Mouse (Mus musculus): ENCODE measurements at regions not wholly inside any gene's neighbourhood (a gene's known extent, or its start where the extent isn't known, plus 50 kb on each side); places are given as distances from the start of the nearest gene placed in this dataset.
A peak's percentile ranks its signal among the peaks of the same experiment; 100 is the strongest.

GRCm38 (mm10) chr9:84296456-84296855, 371.5 kb downstream of the Bckdhb start:
- no peak for DNase-seq

GRCm38 (mm10) chr9:84304398-84304797, 379.5 kb downstream of the Bckdhb start:
- DNase-seq: no peak

GRCm38 (mm10) chr9:84318811-84319210, 393.9 kb downstream of the Bckdhb start:
- no peak for DNase-seq

- DNase-seq: no peak
These were observed 394.4 kb downstream of the Bckdhb start for GRCm38 (mm10) chr9:84319338-84319737.

- DNase-seq: no peak
These were observed 398.2 kb downstream of the Bckdhb start for GRCm38 (mm10) chr9:84323145-84323544.

GRCm38 (mm10) chr9:84331083-84331602, 406.2 kb downstream of the Bckdhb start:
- DNase-seq: no peak

- peak; percentile 77 for DNase-seq
These were observed 418.6 kb downstream of the Bckdhb start for GRCm38 (mm10) chr9:84343435-84344095.

GRCm38 (mm10) chr9:84350223-84350622, 425.3 kb downstream of the Bckdhb start:
- DNase-seq: no peak

GRCm38 (mm10) chr9:84354409-84354808, 429.5 kb downstream of the Bckdhb start:
- no peak for DNase-seq

GRCm38 (mm10) chr9:84356167-84356566, 431.2 kb downstream of the Bckdhb start:
- DNase-seq: no peak

GRCm38 (mm10) chr9:84359879-84360278, 434.9 kb downstream of the Bckdhb start:
- DNase-seq: no peak

GRCm38 (mm10) chr9:84360484-84360883, 435.5 kb downstream of the Bckdhb start:
- no peak for DNase-seq

GRCm38 (mm10) chr9:84363478-84363877, 438.5 kb downstream of the Bckdhb start:
- no peak for DNase-seq

- no peak for DNase-seq
These were observed 444.3 kb downstream of the Bckdhb start for GRCm38 (mm10) chr9:84369200-84369599.

GRCm38 (mm10) chr9:84370260-84370659, 445.3 kb downstream of the Bckdhb start:
- DNase-seq: no peak

GRCm38 (mm10) chr9:84375746-84376145, 450.8 kb downstream of the Bckdhb start:
- no peak for DNase-seq

GRCm38 (mm10) chr9:84376621-84377020, 451.7 kb downstream of the Bckdhb start:
- no peak for DNase-seq

GRCm38 (mm10) chr9:84381942-84382341, 457.0 kb downstream of the Bckdhb start:
- no peak for DNase-seq

- DNase-seq: no peak
These were observed 464.9 kb downstream of the Bckdhb start for GRCm38 (mm10) chr9:84389831-84390230.

- DNase-seq: no peak
These were observed 469.8 kb downstream of the Bckdhb start for GRCm38 (mm10) chr9:84394536-84395314.

GRCm38 (mm10) chr9:84399481-84399880, 474.5 kb downstream of the Bckdhb start:
- no peak for DNase-seq

GRCm38 (mm10) chr9:84408260-84409203, 483.6 kb downstream of the Bckdhb start:
- DNase-seq: no peak
